Mouse (Mus musculus): ENCODE results near the gene Tmem120b. TPM values are rescaled to one million over a fixed set of nuclear protein-coding genes. Genes with fewer than 3 reads are reported as not detected.

Gene Tmem120b
- polyA plus RNA-seq, 1 experiment from 2014 or later, result 17.6 TPM

DNA sequence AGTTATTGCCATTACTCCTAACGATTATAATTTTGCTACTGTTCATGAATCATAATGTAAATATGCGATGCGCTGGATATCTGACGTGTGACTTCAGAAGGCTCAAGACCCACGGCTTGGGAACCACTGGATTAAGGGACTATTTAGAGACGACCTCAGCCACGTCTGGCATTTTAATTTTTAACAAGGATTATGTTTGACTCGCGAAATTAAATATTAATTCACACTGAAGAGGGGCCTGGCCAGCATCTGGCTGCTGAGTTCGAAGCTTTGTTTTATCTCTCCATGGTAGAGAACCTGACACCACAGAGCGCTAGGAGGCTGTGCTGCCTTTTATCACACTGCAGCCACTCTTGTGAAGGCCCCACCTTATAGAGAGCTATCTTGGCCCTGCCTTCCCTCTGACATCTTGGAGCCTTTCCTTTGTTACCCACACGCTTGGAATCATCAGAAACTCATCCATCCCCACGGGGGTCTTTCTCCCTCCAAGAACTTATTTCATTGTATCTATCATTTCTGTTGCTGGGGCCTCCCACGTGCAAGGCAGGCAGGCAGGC is 24.9 kb downstream of the Tmem120b start:
- no peaks in the 10 kb centered on the region for H3K36me3 ChIP-seq (ENCODE audit: control insufficient read depth, insufficient read depth, low read length)
- H3K4me3 ChIP-seq (ENCODE audit: low read depth, low read length), result no peak overlapping the region
- no peaks in the 10 kb centered on the region for H3K9me3 ChIP-seq (ENCODE audit: control insufficient read depth, low read length)
- no peak overlapping the region for H3K27ac ChIP-seq (replicated peaks; ENCODE audit: low read depth, low read length)
- no peaks in the 10 kb centered on the region for H3K4me1 ChIP-seq (ENCODE audit: control insufficient read depth, insufficient read depth, low read length)
- no peaks in the 10 kb centered on the region for H3K27me3 ChIP-seq (replicated peaks; ENCODE audit: control insufficient read depth, insufficient read depth, low read length)
- no peak overlapping the region for H3K9ac ChIP-seq (ENCODE audit: low read depth, low read length)
- no peak for ATAC-seq (ENCODE audit: low read depth)
- WGBS, result 77% methylated on average over 14 of the region's 14 CpGs
- no peak overlapping the region for H3K4me2 ChIP-seq (ENCODE audit: low read depth, low read length)
- DNase-seq (ENCODE audit: low spot score), result no peak

DNA sequence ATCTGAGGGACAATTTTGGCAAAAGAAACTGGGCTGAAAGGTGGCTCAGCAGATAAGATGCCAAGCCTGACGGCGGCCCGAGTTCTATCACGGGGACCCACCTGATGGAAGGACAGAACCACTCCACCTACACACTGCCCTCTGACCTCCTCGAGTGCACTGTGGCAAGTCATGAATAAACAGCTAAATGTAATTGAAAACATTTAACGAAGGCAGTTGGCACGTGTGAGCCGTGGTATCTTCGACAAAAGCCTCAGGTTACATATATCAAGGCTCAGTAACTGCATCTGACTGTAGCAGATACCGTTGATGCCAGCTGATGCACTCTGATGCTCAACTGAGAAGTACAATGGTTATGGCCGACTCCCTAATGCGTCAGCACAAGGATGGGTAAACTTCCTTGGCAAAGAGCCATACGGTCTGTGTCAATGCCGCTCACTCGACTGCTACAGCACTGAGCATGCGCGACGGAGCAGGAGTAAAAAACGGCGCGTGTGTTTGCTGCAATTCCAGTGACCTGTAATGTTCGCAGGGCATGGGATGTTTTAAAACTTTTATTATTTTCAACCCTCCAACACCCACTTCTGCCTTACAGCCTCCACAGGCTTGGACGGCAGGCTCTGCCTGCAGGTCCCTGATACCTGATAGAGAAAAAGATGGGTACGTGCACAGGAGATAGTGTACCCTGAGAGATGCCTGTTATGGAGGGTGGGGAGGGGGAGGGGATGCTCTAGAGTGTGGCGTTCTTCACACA is 26.2 kb downstream of the Tmem120b start:
- peaks cover 4% of the 10 kb centered on the region; the same call in 1 of the 2 replicates for H3K36me3 ChIP-seq (ENCODE audit: control insufficient read depth, insufficient read depth, low read length)
- no peak for ATAC-seq (ENCODE audit: low read depth)
- H3K4me1 ChIP-seq (ENCODE audit: control insufficient read depth, insufficient read depth, low read length), result no peaks in the 10 kb centered on the region
- H3K4me3 ChIP-seq (ENCODE audit: low read depth, low read length), result no peak overlapping the region
- DNase-seq (ENCODE audit: low spot score), result no peak
- H3K27ac ChIP-seq (replicated peaks; ENCODE audit: low read depth, low read length), result no peak overlapping the region
- WGBS, result 80% methylated on average over 25 of the region's 25 CpGs
- H3K9me3 ChIP-seq (ENCODE audit: control insufficient read depth, low read length), result no peaks in the 10 kb centered on the region
- H3K4me2 ChIP-seq (ENCODE audit: low read depth, low read length), result no peak overlapping the region
- H3K27me3 ChIP-seq (replicated peaks; ENCODE audit: control insufficient read depth, insufficient read depth, low read length), result no peaks in the 10 kb centered on the region
- no peak overlapping the region for H3K9ac ChIP-seq (ENCODE audit: low read depth, low read length)

DNA sequence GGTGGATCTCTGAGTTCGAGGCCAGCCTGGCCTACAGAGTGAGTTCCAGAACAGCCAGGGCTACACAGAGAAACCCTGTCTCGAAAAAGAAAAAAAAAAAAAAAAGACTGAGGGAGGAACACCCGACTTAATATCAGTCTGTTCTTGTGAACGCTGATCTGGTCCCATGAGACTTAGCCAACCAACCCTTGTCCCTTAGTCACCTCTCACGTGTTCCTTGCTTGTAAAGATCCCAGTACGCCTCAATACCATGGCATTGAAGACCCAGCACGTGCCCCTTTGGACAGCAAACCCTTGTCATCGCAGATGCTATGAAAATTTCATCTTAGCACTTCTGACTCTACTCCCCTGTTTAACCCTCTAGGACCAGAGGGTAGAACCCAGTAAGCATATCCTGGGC is 28.1 kb downstream of the Tmem120b start:
- Histone ChIP-seq H3K4me2 (ENCODE audit: low read depth, low read length) (no peak overlapping the region), H3K4me3 (ENCODE audit: low read depth, low read length) (no peak overlapping the region), H3K9ac (ENCODE audit: low read depth, low read length) (no peak overlapping the region), H3K27me3 (replicated peaks; ENCODE audit: control insufficient read depth, insufficient read depth, low read length) (no peaks in the 10 kb centered on the region), H3K27ac (replicated peaks; ENCODE audit: low read depth, low read length) (no peak overlapping the region), H3K9me3 (ENCODE audit: control insufficient read depth, low read length) (no peaks in the 10 kb centered on the region), H3K4me1 (ENCODE audit: control insufficient read depth, insufficient read depth, low read length) (no peaks in the 10 kb centered on the region), H3K36me3 (ENCODE audit: control insufficient read depth, insufficient read depth, low read length) (peaks cover 12% of the 10 kb centered on the region)
- WGBS, result 93% methylated on average over 8 of the region's 8 CpGs
- ATAC-seq (ENCODE audit: low read depth), result no peak
- no peak for DNase-seq (ENCODE audit: low spot score)

DNA sequence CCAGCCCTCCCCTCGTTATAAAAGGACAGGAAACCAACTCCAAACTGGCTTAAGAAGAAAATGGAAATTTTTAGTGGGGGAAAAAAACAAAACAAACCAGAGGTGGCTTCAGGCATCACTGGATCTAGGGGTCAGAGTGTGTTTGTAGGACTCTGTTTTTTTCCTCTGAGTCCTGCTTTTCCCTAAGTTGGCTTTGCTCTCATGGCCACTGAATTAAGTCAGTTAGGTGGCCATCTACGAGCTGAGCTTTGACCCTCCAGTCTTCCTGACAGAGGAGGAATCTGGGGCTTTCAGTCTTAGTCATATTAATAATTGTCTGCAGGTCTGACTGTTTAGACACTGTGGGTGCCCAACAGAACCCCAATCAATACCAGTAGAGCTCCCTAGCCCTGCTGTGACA is 30.3 kb downstream of the Tmem120b start:
- no peak for ATAC-seq (ENCODE audit: low read depth)
- H3K4me3 ChIP-seq (ENCODE audit: low read depth, low read length), result no peak overlapping the region
- H3K4me1 ChIP-seq (ENCODE audit: control insufficient read depth, insufficient read depth, low read length), result no peaks in the 10 kb centered on the region
- no peak for DNase-seq (ENCODE audit: low spot score)
- no peak overlapping the region for H3K9ac ChIP-seq (ENCODE audit: low read depth, low read length)
- H3K4me2 ChIP-seq (ENCODE audit: low read depth, low read length), result no peak overlapping the region
- H3K27ac ChIP-seq (replicated peaks; ENCODE audit: low read depth, low read length), result no peak overlapping the region
- H3K36me3 ChIP-seq (ENCODE audit: control insufficient read depth, insufficient read depth, low read length), result peaks cover 12% of the 10 kb centered on the region
- H3K9me3 ChIP-seq (ENCODE audit: control insufficient read depth, low read length), result no peaks in the 10 kb centered on the region
- H3K27me3 ChIP-seq (replicated peaks; ENCODE audit: control insufficient read depth, insufficient read depth, low read length), result no peaks in the 10 kb centered on the region
- 71% methylated on average over 2 of the region's 2 CpGs for WGBS

DNA sequence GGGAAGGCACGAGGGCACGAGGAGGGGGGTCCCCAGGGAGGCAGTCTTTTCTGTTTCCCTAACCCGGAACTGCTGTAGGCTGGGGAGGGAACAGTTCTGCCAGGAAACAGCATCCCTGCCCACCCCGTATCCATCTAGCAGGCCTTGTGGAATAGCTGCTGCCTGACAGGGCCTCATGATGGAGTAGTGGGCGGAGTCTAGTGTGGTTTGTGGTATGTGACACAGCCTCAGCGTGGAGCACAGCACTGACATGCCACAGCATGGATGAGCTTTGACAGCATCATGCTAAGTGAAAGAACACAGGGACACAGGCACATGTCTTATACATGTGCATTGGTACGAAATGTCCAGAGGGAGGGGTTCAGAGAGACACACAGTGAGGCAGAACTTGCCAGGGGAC is 34.2 kb downstream of the Tmem120b start:
- Histone ChIP-seq H3K27me3 (replicated peaks; ENCODE audit: control insufficient read depth, insufficient read depth, low read length) (no peaks in the 10 kb centered on the region), H3K4me3 (ENCODE audit: low read depth, low read length) (no peak overlapping the region), H3K4me2 (ENCODE audit: low read depth, low read length) (no peak overlapping the region), H3K9me3 (ENCODE audit: control insufficient read depth, low read length) (no peaks in the 10 kb centered on the region), H3K27ac (replicated peaks; ENCODE audit: low read depth, low read length) (no peak overlapping the region), H3K9ac (ENCODE audit: low read depth, low read length) (no peak overlapping the region), H3K36me3 (ENCODE audit: control insufficient read depth, insufficient read depth, low read length) (peaks cover 12% of the 10 kb centered on the region), H3K4me1 (ENCODE audit: control insufficient read depth, insufficient read depth, low read length) (no peaks in the 10 kb centered on the region)
- ATAC-seq (ENCODE audit: low read depth) (no peak), DNase-seq (ENCODE audit: low spot score) (no peak)
- 62% methylated on average over 7 of the region's 7 CpGs for WGBS

DNA sequence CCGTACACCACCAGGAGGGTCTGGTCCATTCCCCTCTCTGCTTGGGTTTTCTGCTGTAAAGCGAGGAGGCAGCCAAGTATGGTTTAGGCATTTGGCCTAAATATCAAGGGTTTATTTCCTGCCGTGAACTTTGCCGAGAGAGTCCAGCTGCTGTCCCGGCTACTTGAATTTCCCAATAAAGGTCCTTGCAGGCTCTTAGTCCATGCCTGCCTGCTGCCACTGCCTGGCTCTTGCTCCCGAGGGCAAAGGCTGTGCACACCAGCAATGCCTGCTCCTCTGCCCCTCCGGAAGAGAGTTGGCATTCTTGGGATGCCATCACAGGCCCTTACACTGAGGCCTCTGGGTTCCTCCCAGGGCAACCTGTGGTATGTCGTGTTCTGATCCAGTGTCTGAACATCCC is 35.3 kb downstream of the Tmem120b start:
- Histone ChIP-seq H3K4me2 (ENCODE audit: low read depth, low read length) (no peak overlapping the region), H3K36me3 (ENCODE audit: control insufficient read depth, insufficient read depth, low read length) (peaks cover 12% of the 10 kb centered on the region), H3K27me3 (replicated peaks; ENCODE audit: control insufficient read depth, insufficient read depth, low read length) (no peaks in the 10 kb centered on the region), H3K4me3 (ENCODE audit: low read depth, low read length) (no peak overlapping the region), H3K4me1 (ENCODE audit: control insufficient read depth, insufficient read depth, low read length) (no peaks in the 10 kb centered on the region), H3K27ac (replicated peaks; ENCODE audit: low read depth, low read length) (no peak overlapping the region), H3K9me3 (ENCODE audit: control insufficient read depth, low read length) (no peaks in the 10 kb centered on the region), H3K9ac (ENCODE audit: low read depth, low read length) (no peak overlapping the region)
- 59% methylated on average over 8 of the region's 8 CpGs for WGBS
- DNase-seq (ENCODE audit: low spot score) (no peak), ATAC-seq (ENCODE audit: low read depth) (no peak)

DNA sequence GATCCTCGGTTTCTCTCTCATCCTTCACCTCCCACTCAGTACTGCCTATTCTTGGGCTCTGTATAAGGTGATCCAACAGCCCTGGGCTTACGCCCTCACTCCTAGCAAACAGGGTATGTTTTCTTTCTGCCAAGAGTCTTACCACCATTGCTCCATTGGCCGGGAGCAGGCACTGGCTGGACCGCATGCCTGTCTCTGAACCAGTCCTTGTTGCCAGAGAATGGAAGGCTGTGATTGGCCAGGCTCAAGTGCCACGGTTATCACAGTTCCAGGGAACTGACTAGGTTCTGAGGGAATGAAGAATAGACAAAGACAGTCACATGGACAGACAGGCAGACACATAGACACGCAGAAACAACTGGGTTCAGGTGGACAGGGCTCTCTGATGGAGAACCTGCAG is 36.6 kb downstream of the Tmem120b start:
- H3K4me3 ChIP-seq (ENCODE audit: low read depth, low read length), result no peak overlapping the region
- H3K9me3 ChIP-seq (ENCODE audit: control insufficient read depth, low read length), result no peaks in the 10 kb centered on the region
- no peak overlapping the region for H3K27ac ChIP-seq (replicated peaks; ENCODE audit: low read depth, low read length)
- H3K9ac ChIP-seq (ENCODE audit: low read depth, low read length), result no peak overlapping the region
- 78% methylated on average over 6 of the region's 6 CpGs for WGBS
- DNase-seq (ENCODE audit: low spot score) (no peak), ATAC-seq (ENCODE audit: low read depth) (no peak)
- H3K27me3 ChIP-seq (replicated peaks; ENCODE audit: control insufficient read depth, insufficient read depth, low read length), result no peaks in the 10 kb centered on the region
- no peak overlapping the region for H3K4me2 ChIP-seq (ENCODE audit: low read depth, low read length)
- peaks cover 5% of the 10 kb centered on the region for H3K36me3 ChIP-seq (ENCODE audit: control insufficient read depth, insufficient read depth, low read length)
- H3K4me1 ChIP-seq (ENCODE audit: control insufficient read depth, insufficient read depth, low read length), result peaks cover 7% of the 10 kb centered on the region; the same call in 1 of the 2 replicates

DNA sequence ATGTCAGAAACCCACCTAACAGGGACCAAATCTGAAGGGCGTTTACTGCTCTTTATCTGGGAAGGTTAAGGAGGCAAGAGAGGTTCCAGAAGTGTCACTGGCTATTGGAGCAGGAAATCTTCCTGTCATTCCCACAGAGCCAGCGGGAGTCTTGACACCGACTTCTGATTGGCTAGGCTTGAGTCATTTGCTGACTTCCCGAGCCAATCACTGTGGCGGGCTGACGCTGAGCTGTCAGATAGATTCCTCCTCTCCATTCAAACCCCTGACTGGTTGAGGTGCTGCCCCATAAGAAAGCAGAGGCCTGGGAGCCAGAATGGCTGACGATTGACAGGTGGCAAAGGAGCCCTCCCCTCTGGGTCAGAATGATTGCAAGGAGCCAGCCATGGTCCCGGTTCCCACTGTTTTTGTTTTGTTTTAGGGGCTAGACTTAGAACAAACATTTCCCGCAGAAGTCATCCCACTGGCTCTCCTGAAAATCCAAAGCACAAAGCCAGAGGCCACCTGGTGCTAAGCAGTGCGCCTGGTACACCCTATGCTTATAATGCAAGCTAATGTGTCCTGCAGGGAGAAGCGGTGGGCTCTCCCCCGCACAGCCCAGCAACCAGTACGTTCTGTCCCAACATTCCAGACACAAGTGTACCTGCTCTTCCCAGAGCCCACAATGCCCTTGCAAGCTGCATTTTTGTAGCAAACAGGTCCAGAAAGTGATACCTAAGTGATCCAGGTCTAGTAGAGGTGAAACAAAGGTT is 41.4 kb downstream of the Tmem120b start:
- 30% methylated on average over 13 of the region's 13 CpGs for WGBS
- no peak overlapping the region for H3K27ac ChIP-seq (replicated peaks; ENCODE audit: low read depth, low read length)
- no peaks in the 10 kb centered on the region for H3K9me3 ChIP-seq (ENCODE audit: control insufficient read depth, low read length)
- no peaks in the 10 kb centered on the region for H3K36me3 ChIP-seq (ENCODE audit: control insufficient read depth, insufficient read depth, low read length)
- H3K4me1 ChIP-seq (ENCODE audit: control insufficient read depth, insufficient read depth, low read length), result peaks cover 10% of the 10 kb centered on the region; the same call in 1 of the 2 replicates
- H3K27me3 ChIP-seq (replicated peaks; ENCODE audit: control insufficient read depth, insufficient read depth, low read length), result no peaks in the 10 kb centered on the region
- DNase-seq (ENCODE audit: low spot score), result peak; percentile 66
- no peak overlapping the region for H3K9ac ChIP-seq (ENCODE audit: low read depth, low read length)
- H3K4me2 ChIP-seq (ENCODE audit: low read depth, low read length), result peak overlapping the region; percentile 21
- no peak overlapping the region for H3K4me3 ChIP-seq (ENCODE audit: low read depth, low read length)
- ATAC-seq (ENCODE audit: low read depth), result 0 out of 2 replicates have a peak, but pooled peaks have one; percentile 51
